Mouse (Mus musculus): ENCODE measurements around the gene Tmc7.
A peak's percentile ranks its signal among the peaks of the same experiment; 100 is the strongest.

Gene Tmc7

DNA sequence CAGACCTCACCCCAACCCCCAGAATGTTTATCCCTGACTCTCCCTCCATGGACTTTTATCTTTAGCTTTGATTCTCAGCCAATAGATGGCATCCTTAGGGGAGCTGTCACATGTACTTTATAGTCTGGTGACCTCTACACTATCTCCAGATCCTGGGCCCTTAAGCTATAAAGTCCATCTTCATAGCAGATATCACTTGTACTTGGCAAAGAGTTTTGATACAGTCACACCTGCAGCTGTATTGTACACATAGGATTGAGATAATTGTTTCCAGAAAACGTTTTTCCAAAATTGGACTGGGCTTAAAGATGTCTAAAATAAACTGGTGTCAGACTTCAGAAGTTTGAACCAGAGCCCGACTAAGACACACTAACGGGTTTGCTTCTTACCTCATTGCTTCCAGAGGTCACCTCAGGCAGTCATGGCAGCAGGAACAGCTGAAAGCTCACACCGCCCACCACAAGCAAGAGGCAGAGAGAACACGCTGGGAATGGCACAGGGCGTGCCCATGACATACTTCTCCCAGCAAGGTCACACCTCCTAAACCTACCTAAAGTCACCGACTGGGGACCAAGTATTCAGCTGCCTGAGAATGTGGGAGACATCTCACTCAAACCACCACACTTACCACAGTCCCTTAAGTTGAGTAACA is 84.6 kb downstream of the Tmc7 start:
- no peak for DNase-seq (ENCODE audit: inconsistent ontology term)

GRCm38 (mm10) chr7:118498984-118499783 is 85.4 kb downstream of the Tmc7 start:
- DNase-seq (ENCODE audit: inconsistent ontology term), result no peak

DNA sequence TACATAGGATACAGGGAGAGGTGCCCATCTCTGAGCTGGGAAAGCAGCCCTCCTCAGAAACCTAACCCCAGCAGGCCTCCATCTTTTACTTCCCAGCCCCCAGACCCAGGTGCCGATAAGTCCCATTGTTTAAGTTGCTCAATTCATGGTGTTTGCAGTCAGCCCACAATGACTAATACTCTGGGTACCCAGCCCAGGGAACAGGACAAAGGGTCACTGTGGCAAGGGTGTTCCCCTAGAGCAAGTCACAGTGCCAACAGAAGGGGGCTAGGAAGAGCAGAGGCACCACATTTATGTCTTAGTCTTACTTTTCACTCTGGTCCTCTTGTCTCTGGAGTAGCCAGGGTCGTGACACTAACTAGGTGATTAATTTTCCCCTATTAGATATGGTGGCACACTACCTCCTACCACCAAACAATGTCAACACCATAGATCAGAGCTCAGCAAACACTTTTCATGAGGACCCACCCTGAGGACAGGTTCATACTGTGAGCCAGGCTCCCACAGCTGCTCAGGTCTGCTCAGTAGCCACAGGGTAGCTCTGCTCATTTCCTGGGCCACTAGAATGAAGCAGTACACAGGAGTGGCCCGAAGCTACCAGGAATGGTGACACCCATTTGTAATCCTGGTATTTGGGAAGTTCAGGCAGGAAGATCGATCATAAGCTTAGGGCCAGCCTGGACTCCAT is 89.5 kb downstream of the Tmc7 start:
- no peak for DNase-seq (ENCODE audit: inconsistent ontology term)

GRCm38 (mm10) chr7:118493892-118494291 is 90.6 kb downstream of the Tmc7 start:
- DNase-seq (ENCODE audit: inconsistent ontology term), result no peak

- peak; percentile 84 for DNase-seq (ENCODE audit: inconsistent ontology term)
Measured at GRCm38 (mm10) chr7:118491431-118492147, 92.9 kb downstream of the Tmc7 start, which contains the start of gene Itpripl2. Gene Itpripl2, minus strand, starts transcription at chr7:118491975.

GRCm38 (mm10) chr7:118490666-118491430 is 93.7 kb downstream of the Tmc7 start:
- peak; percentile 49 for DNase-seq (ENCODE audit: inconsistent ontology term)

GRCm38 (mm10) chr7:118489706-118490665 is 94.5 kb downstream of the Tmc7 start:
- DNase-seq (ENCODE audit: inconsistent ontology term), result no peak

GRCm38 (mm10) chr7:118488060-118488664 is 96.4 kb downstream of the Tmc7 start:
- DNase-seq (ENCODE audit: inconsistent ontology term), result peak; percentile 53

DNA sequence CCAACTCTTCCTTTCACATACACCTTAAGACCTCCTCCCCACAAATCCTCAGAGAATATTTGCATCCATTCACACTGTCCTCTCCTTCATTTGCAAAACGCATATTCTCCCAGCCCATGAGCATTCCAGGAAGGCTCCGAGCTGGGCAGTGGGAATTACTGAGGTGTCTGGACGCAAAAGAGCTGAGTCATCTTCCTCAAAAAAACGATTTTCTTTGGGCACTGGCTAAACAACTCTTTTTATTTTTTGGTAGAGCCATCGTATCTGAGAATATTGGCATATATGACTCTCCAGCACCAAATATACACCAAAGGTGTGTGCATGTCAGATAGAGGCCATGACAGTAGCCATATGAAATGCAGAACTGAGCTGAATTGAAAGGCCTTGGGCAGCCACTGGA is 97.6 kb downstream of the Tmc7 start:
- DNase-seq (ENCODE audit: inconsistent ontology term), result no peak

Measured in Muller cell, postnatal 12 days (primary cell).